ENCODE assay signal across 23 mouse cellular contexts in genomic region chr1:152999983-153000382, GRCm38 (mm10). TPM values are rescaled to one million over a fixed set of nuclear protein-coding genes. Genes with fewer than 3 reads are reported as not detected.
A peak's percentile ranks its signal among the peaks of the same experiment; 100 is the strongest.
DNase-seq lines count a peak whose midpoint lies in the region; ATAC-seq lines count a peak whose summit lies in the region.
"Had no signal": no experiment of that assay in that cellular context is flagged by ENCODE, and none has a peak within 500 bp of the region (broad histone marks: within the 10 kb centered on the region; RNA-seq: fewer than 3 reads in every experiment).

No protein-coding gene starts in this region.

- no peak overlapping the region for H3K4me2 ChIP-seq in intestine, embryonic 15.5 days (replicated peaks)
- H3K4me2 ChIP-seq: embryonic facial prominence, embryonic 13.5 days; limb, embryonic 13.5 days; liver, embryonic 13.5 days; lung, embryonic 14.5 days; midbrain, embryonic 12.5 days; neural tube, embryonic 12.5 days had no signal

- 85% methylated on average over 8 of the region's 8 CpGs for WGBS in intestine, embryonic 15.5 days

- H3K9ac ChIP-seq in intestine, embryonic 15.5 days = no peak overlapping the region
- H3K9ac ChIP-seq: embryonic facial prominence, embryonic 13.5 days; limb, embryonic 13.5 days; liver, embryonic 13.5 days; lung, embryonic 14.5 days; midbrain, embryonic 12.5 days; neural tube, embryonic 12.5 days had no signal

- H3K9me3 ChIP-seq in intestine, embryonic 15.5 days = no peaks in the 10 kb centered on the region
- H3K9me3 ChIP-seq: embryonic facial prominence, embryonic 13.5 days; limb, embryonic 13.5 days; liver, embryonic 13.5 days; midbrain, embryonic 12.5 days; neural tube, embryonic 12.5 days had no signal

- H3K4me1 ChIP-seq in intestine, embryonic 15.5 days (replicated peaks) = no peaks in the 10 kb centered on the region
- H3K4me1 ChIP-seq: embryonic facial prominence, embryonic 13.5 days; limb, embryonic 13.5 days; liver, embryonic 13.5 days; midbrain, embryonic 12.5 days; neural tube, embryonic 12.5 days had no signal

- ATAC-seq in frontal cortex, adult (ENCODE audit: low TSS enrichment) = peak; percentile 25; the same call in 1 of the 2 replicates
- no peak for ATAC-seq in intestine, embryonic 15.5 days
- ATAC-seq: forebrain, embryonic 14.5 days had no signal

- no peak for DNase-seq in frontal cortex, adult 2 months (ENCODE audit: extremely low spot score in 1 of 2, low spot score in 1 of 2)
- DNase-seq in thymus, postnatal 4 days = peak; percentile 11
- DNase-seq in thymus, postnatal 10 days (ENCODE audit: low spot score in 2 of 2) = no peak
- DNase-seq in cerebellum, postnatal 25 days = peak; percentile 54 to 60
- no peak for DNase-seq in adrenal gland, postnatal 4 days (ENCODE audit: low spot score in 2 of 2)
- DNase-seq: adrenal gland, adult 2 months; B cell, adult 2 months; gastrocnemius, postnatal 25 days; kidney, adult 9 months; kidney, postnatal 25 days; liver, embryonic 13.5 days; lung, embryonic 14.5 days; lung, postnatal 4 days; thymus, postnatal 14 days had no signal

- no peak overlapping the region for H3K27ac ChIP-seq in intestine, embryonic 15.5 days
- H3K27ac ChIP-seq: embryonic facial prominence, embryonic 13.5 days; heart, adult 2 months; limb, embryonic 13.5 days; liver, embryonic 13.5 days; midbrain, embryonic 12.5 days; neural tube, embryonic 12.5 days; stomach, postnatal 0 days had no signal

- H3K27me3 ChIP-seq in intestine, embryonic 15.5 days (replicated peaks) = no peaks in the 10 kb centered on the region
- H3K27me3 ChIP-seq: embryonic facial prominence, embryonic 13.5 days; limb, embryonic 13.5 days; liver, embryonic 13.5 days; midbrain, embryonic 12.5 days; neural tube, embryonic 12.5 days had no signal

- H3K36me3 ChIP-seq in intestine, embryonic 15.5 days = no peaks in the 10 kb centered on the region
- H3K36me3 ChIP-seq: embryonic facial prominence, embryonic 13.5 days; limb, embryonic 13.5 days; liver, embryonic 13.5 days; midbrain, embryonic 12.5 days; neural tube, embryonic 12.5 days had no signal

- H3K4me3 ChIP-seq in intestine, embryonic 15.5 days (replicated peaks) = no peak overlapping the region
- H3K4me3 ChIP-seq: embryonic facial prominence, embryonic 13.5 days; heart, adult 2 months; limb, embryonic 13.5 days; liver, embryonic 13.5 days; midbrain, embryonic 12.5 days; neural tube, embryonic 12.5 days had no signal

RNA-seq across cellular contexts. Expression of gene Nmnat2, which starts 45.2 kb away (rescaled TPM):
- 71.2 and 81.0 TPM in 2 replicates for polyA plus RNA-seq in frontal cortex, adult 2 months (2012; rRNA removed)
- 1.8 and 2.2 TPM in 2 replicates for polyA plus RNA-seq in intestine, embryonic 15.5 days (2015; fragmentation: Nextera tagmentation; extraction: Ambion mirVana)
- total RNA-seq in adrenal gland, postnatal 4 days (2021) = 1 to 10 TPM; 4.2 to 4.5 TPM

Comparison
In these comparisons a context has a peak if more than half of its experiments do, and no peak if none do; other contexts are left out.
1. DNase-seq: peak in thymus, postnatal 4 days (single experiment) and cerebellum, postnatal 25 days (2 of 2); none in frontal cortex, adult 2 months (0 of 2), thymus, postnatal 10 days (0 of 2) and adrenal gland, postnatal 4 days (0 of 2).
2. RNA of gene Nmnat2, which starts 45.2 kb away (polyA plus RNA-seq): 71.2 to 81.0 TPM in frontal cortex, adult 2 months; 1.8 to 2.2 TPM in intestine, embryonic 15.5 days; every median in the first group is over 10 times any median in the second.